Comparison of ENCODE assay signal across 16 mouse cellular contexts in genomic region chr6:42359364-42360147, GRCm38 (mm10). TPM values are rescaled to one million over a fixed set of nuclear protein-coding genes. Genes with fewer than 3 reads are reported as not detected.
DNase-seq lines count a peak whose midpoint lies in the region; ATAC-seq and TF ChIP-seq lines count a peak whose summit lies in the region.
"Had no signal": no experiment of that assay in that cellular context is flagged by ENCODE, and none has a peak within 500 bp of the region (broad histone marks: within the 10 kb centered on the region; RNA-seq: fewer than 3 reads in every experiment).

No protein-coding gene starts in this region.

- WGBS in lung, adult 2 months, result 41% methylated on average over 9 of the region's 9 CpGs
- WGBS in heart, embryonic 13.5 days, result 30% methylated on average over 9 of the region's 9 CpGs
- WGBS in forebrain, embryonic 13.5 days, result 76% methylated on average over 9 of the region's 9 CpGs

- peak overlapping the region; percentile 76 for H3K27ac ChIP-seq in brown adipose tissue, adult 24 weeks (replicated peaks; ENCODE audit: low read depth, low read length)
- H3K27ac ChIP-seq in heart, embryonic 13.5 days (replicated peaks), result peak overlapping the region; percentile 93
- no peak overlapping the region for H3K27ac ChIP-seq in forebrain, embryonic 13.5 days
- H3K27ac ChIP-seq: liver, embryonic 14.5 days had no signal

- peak overlapping the region; percentile 9; the same call in 1 of the 2 replicates for H3K4me2 ChIP-seq in heart, embryonic 13.5 days
- no peak overlapping the region for H3K4me2 ChIP-seq in forebrain, embryonic 13.5 days

- no peak for TF ChIP-seq CTCF in lung, adult 2 months (IDR thresholded peaks at IDR 0.05; ENCODE audit: insufficient read depth, low read length)

- H3K4me1 ChIP-seq in lung, adult 2 months (ENCODE audit: control insufficient read depth, insufficient read depth, low read length), result peaks cover 15% of the 10 kb centered on the region
- H3K4me1 ChIP-seq in brown adipose tissue, adult 24 weeks (ENCODE audit: control insufficient read depth, insufficient read depth, insufficient read length, low read length), result peaks cover 16% of the 10 kb centered on the region
- peaks cover 96% of the 10 kb centered on the region for H3K4me1 ChIP-seq in heart, embryonic 13.5 days
- H3K4me1 ChIP-seq in forebrain, embryonic 13.5 days, result peaks cover 5% of the 10 kb centered on the region

- H3K4me3 ChIP-seq in lung, adult 2 months (replicated peaks; ENCODE audit: extremely low read depth, low read depth, low read length), result no peak overlapping the region
- H3K4me3 ChIP-seq in brown adipose tissue, adult 24 weeks (ENCODE audit: insufficient read depth, low read depth, low read length), result no peak overlapping the region
- H3K4me3 ChIP-seq in heart, embryonic 13.5 days, result no peak overlapping the region
- H3K4me3 ChIP-seq in forebrain, embryonic 13.5 days, result no peak overlapping the region

- H3K36me3 ChIP-seq in heart, embryonic 13.5 days, result peaks cover 74% of the 10 kb centered on the region
- H3K36me3 ChIP-seq in forebrain, embryonic 13.5 days (ENCODE audit: poor library complexity, severe bottlenecking), result peaks cover 64% of the 10 kb centered on the region

- H3K27me3 ChIP-seq in heart, embryonic 13.5 days (replicated peaks), result no peaks in the 10 kb centered on the region
- no peaks in the 10 kb centered on the region for H3K27me3 ChIP-seq in forebrain, embryonic 13.5 days
- H3K27me3 ChIP-seq: CH12.LX had no signal

- ATAC-seq in heart, embryonic 13.5 days (ENCODE audit: extremely low read depth, insufficient number of reproducible peaks, low FRiP score, low TSS enrichment), result no peak
- no peak for ATAC-seq in forebrain, embryonic 13.5 days
- ATAC-seq: midbrain, embryonic 16.5 days had no signal

- H3K9ac ChIP-seq in heart, embryonic 13.5 days, result peak overlapping the region; percentile 33; the same call in 1 of the 2 replicates
- H3K9ac ChIP-seq in forebrain, embryonic 13.5 days, result no peak overlapping the region
- H3K9ac ChIP-seq: liver, embryonic 14.5 days had no signal

- no peak for DNase-seq in lung, adult 2 months
- DNase-seq in lung, postnatal 25 days (ENCODE audit: low spot score), result no peak
- DNase-seq in lung, postnatal 10 days, result peak; percentile 60
- no peak for DNase-seq in left cerebral cortex, adult 11 months (ENCODE audit: low spot score)
- DNase-seq in thymus, postnatal 0 days (ENCODE audit: low spot score), result no peak
- DNase-seq: adrenal gland, postnatal 14 days; cerebellum, adult 11-12 months; embryo, embryonic 11 days; kidney, adult 8-10 months had no signal

- peak; percentile 16; the same call in 1 of the 2 replicates for TF ChIP-seq POLR2A in lung, adult 2 months (IDR thresholded peaks at IDR 0.05; ENCODE audit: borderline replicate concordance, extremely low read depth, low read depth, low read length)

- H3K9me3 ChIP-seq in heart, embryonic 13.5 days, result no peaks in the 10 kb centered on the region
- no peaks in the 10 kb centered on the region for H3K9me3 ChIP-seq in forebrain, embryonic 13.5 days (replicated peaks)

RNA-seq across cellular contexts. Expression of gene Zyx, which starts 10.1 kb away (rescaled TPM):
- 311 and 352 TPM in 2 replicates for polyA plus RNA-seq in lung, adult 2 months (2012; rRNA removed)
- polyA plus RNA-seq in brown adipose tissue, adult 24 weeks (2012; ENCODE audit: insufficient read depth, insufficient read length, missing spikeins), result 16.2 and 22.0 TPM in 2 replicates
- 156 and 173 TPM in 2 replicates for polyA plus RNA-seq in heart, embryonic 13.5 days (2015; fragmentation: Nextera tagmentation; extraction: Ambion mirVana)
- 39.8 and 41.1 TPM in 2 replicates for polyA plus RNA-seq in forebrain, embryonic 13.5 days (2015; fragmentation: Nextera tagmentation; extraction: Ambion mirVana)
- polyA plus RNA-seq in thymus, postnatal 0 days (2015; fragmentation: Nextera tagmentation; extraction: Ambion mirVana), result 60.7 and 64.4 TPM in 2 replicates

RNA-seq across cellular contexts. Expression of gene Epha1, which starts 13.5 kb away (rescaled TPM):
- 22.4 and 26.7 TPM in 2 replicates for polyA plus RNA-seq in lung, adult 2 months (2012; rRNA removed)
- not detected in 2 replicates for polyA plus RNA-seq in brown adipose tissue, adult 24 weeks (2012; ENCODE audit: insufficient read depth, insufficient read length, missing spikeins)
- polyA plus RNA-seq in heart, embryonic 13.5 days (2015; fragmentation: Nextera tagmentation; extraction: Ambion mirVana), result 3.3 and 3.4 TPM in 2 replicates
- 0.23 and 0.28 TPM in 2 replicates for polyA plus RNA-seq in forebrain, embryonic 13.5 days (2015; fragmentation: Nextera tagmentation; extraction: Ambion mirVana)
- polyA plus RNA-seq in thymus, postnatal 0 days (2015; fragmentation: Nextera tagmentation; extraction: Ambion mirVana), result 4.0 and 4.3 TPM in 2 replicates

RNA-seq across cellular contexts. Expression of gene Fam131b, which starts 35.1 kb away (rescaled TPM):
- polyA plus RNA-seq in lung, adult 2 months (2012; rRNA removed), result 0.42 and 0.45 TPM in 2 replicates
- not detected in 2 replicates for polyA plus RNA-seq in brown adipose tissue, adult 24 weeks (2012; ENCODE audit: insufficient read depth, insufficient read length, missing spikeins)
- polyA plus RNA-seq in heart, embryonic 13.5 days (2015; fragmentation: Nextera tagmentation; extraction: Ambion mirVana), result 0.17 TPM in 2 replicates
- 4.0 and 4.4 TPM in 2 replicates for polyA plus RNA-seq in forebrain, embryonic 13.5 days (2015; fragmentation: Nextera tagmentation; extraction: Ambion mirVana)
- polyA plus RNA-seq in thymus, postnatal 0 days (2015; fragmentation: Nextera tagmentation; extraction: Ambion mirVana), result 0.07 TPM in 1 of 2 replicates, not detected in the other

RNA-seq across cellular contexts. Expression of gene Tas2r143, which starts 40.5 kb away (rescaled TPM):
- 0.63 and 0.92 TPM in 2 replicates for polyA plus RNA-seq in lung, adult 2 months (2012; rRNA removed)
- polyA plus RNA-seq in brown adipose tissue, adult 24 weeks (2012; ENCODE audit: insufficient read depth, insufficient read length, missing spikeins), result not detected in 2 replicates
- polyA plus RNA-seq in heart, embryonic 13.5 days (2015; fragmentation: Nextera tagmentation; extraction: Ambion mirVana), result not detected in 2 replicates
- polyA plus RNA-seq in forebrain, embryonic 13.5 days (2015; fragmentation: Nextera tagmentation; extraction: Ambion mirVana), result not detected in 2 replicates
- not detected in 2 replicates for polyA plus RNA-seq in thymus, postnatal 0 days (2015; fragmentation: Nextera tagmentation; extraction: Ambion mirVana)
- polyA plus RNA-seq: liver, embryonic 14.5 days; midbrain, embryonic 16.5 days; neural tube, embryonic 14.5 days had no signal

RNA-seq across cellular contexts. Expression of gene Tas2r135, which starts 45.7 kb away (rescaled TPM):
- polyA plus RNA-seq in lung, adult 2 months (2012; rRNA removed), result 0.50 TPM in 1 of 2 replicates, not detected in the other
- polyA plus RNA-seq in brown adipose tissue, adult 24 weeks (2012; ENCODE audit: insufficient read depth, insufficient read length, missing spikeins), result not detected in 2 replicates
- polyA plus RNA-seq in heart, embryonic 13.5 days (2015; fragmentation: Nextera tagmentation; extraction: Ambion mirVana), result not detected in 2 replicates
- polyA plus RNA-seq in forebrain, embryonic 13.5 days (2015; fragmentation: Nextera tagmentation; extraction: Ambion mirVana), result not detected in 2 replicates
- polyA plus RNA-seq in thymus, postnatal 0 days (2015; fragmentation: Nextera tagmentation; extraction: Ambion mirVana), result not detected in 2 replicates
- polyA plus RNA-seq: liver, embryonic 14.5 days; midbrain, embryonic 16.5 days; neural tube, embryonic 14.5 days had no signal
